8 mouse cellular contexts compared by ENCODE assay signal in genomic region chr17:56219251-56219650, GRCm38 (mm10). TPM values are rescaled to one million over a fixed set of nuclear protein-coding genes. Genes with fewer than 3 reads are reported as not detected.
DNase-seq lines count a peak whose midpoint lies in the region; ATAC-seq lines count a peak whose summit lies in the region.

No protein-coding gene starts in this region.

- WGBS in heart, embryonic 12.5 days: 39% methylated on average over 12 of the region's 12 CpGs
- 46% methylated on average over 12 of the region's 12 CpGs for WGBS in hindbrain, embryonic 12.5 days
- 43% methylated on average over 12 of the region's 12 CpGs for WGBS in midbrain, embryonic 12.5 days

- ATAC-seq in heart, embryonic 12.5 days (ENCODE audit: insufficient number of reproducible peaks, low FRiP score): no peak
- ATAC-seq in hindbrain, embryonic 12.5 days (ENCODE audit: low FRiP score): peak; percentile 41; the same call in 1 of the 2 replicates
- peak; percentile 42; the same call in 1 of the 2 replicates for ATAC-seq in midbrain, embryonic 12.5 days (ENCODE audit: low FRiP score, low read depth)

- DNase-seq in heart, adult 18-20 months: no peak
- DNase-seq in R1 (ENCODE audit: low read depth, low spot score): peak; percentile 18
- DNase-seq in B cell, adult 2 months: no peak
- DNase-seq in urinary bladder, postnatal 36 days (ENCODE audit: low spot score in 2 of 2): no peak
- no peak for DNase-seq in testis, postnatal 14 days (ENCODE audit: low spot score)

- peak overlapping the region; percentile 81 for H3K4me2 ChIP-seq in heart, embryonic 12.5 days
- H3K4me2 ChIP-seq in hindbrain, embryonic 12.5 days (replicated peaks): peak overlapping the region; percentile 85
- peak overlapping the region; percentile 87 for H3K4me2 ChIP-seq in midbrain, embryonic 12.5 days (replicated peaks)

- H3K36me3 ChIP-seq in heart, embryonic 12.5 days: peaks cover 10% of the 10 kb centered on the region
- H3K36me3 ChIP-seq in hindbrain, embryonic 12.5 days: peaks cover 3% of the 10 kb centered on the region; the same call in 1 of the 2 replicates
- no peaks in the 10 kb centered on the region for H3K36me3 ChIP-seq in midbrain, embryonic 12.5 days

- H3K4me1 ChIP-seq in heart, embryonic 12.5 days (replicated peaks): peaks cover 23% of the 10 kb centered on the region
- H3K4me1 ChIP-seq in hindbrain, embryonic 12.5 days: peaks cover 21% of the 10 kb centered on the region
- peaks cover 24% of the 10 kb centered on the region for H3K4me1 ChIP-seq in midbrain, embryonic 12.5 days

- H3K27me3 ChIP-seq in heart, embryonic 12.5 days (replicated peaks): 0 out of 2 replicates have a peak, but pooled peaks cover 3% of the 10 kb centered on the region
- 0 out of 2 replicates have a peak, but pooled peaks cover 4% of the 10 kb centered on the region for H3K27me3 ChIP-seq in hindbrain, embryonic 12.5 days
- H3K27me3 ChIP-seq in midbrain, embryonic 12.5 days: no peaks in the 10 kb centered on the region

- no peaks in the 10 kb centered on the region for H3K9me3 ChIP-seq in heart, embryonic 12.5 days (replicated peaks)
- no peaks in the 10 kb centered on the region for H3K9me3 ChIP-seq in hindbrain, embryonic 12.5 days (replicated peaks)
- no peaks in the 10 kb centered on the region for H3K9me3 ChIP-seq in midbrain, embryonic 12.5 days

- peak overlapping the region; percentile 98 for H3K4me3 ChIP-seq in heart, embryonic 12.5 days
- H3K4me3 ChIP-seq in hindbrain, embryonic 12.5 days: peak overlapping the region; percentile 93
- peak overlapping the region; percentile 82 for H3K4me3 ChIP-seq in midbrain, embryonic 12.5 days

- peak overlapping the region; percentile 97 for H3K9ac ChIP-seq in heart, embryonic 12.5 days
- peak overlapping the region; percentile 94 for H3K9ac ChIP-seq in hindbrain, embryonic 12.5 days
- H3K9ac ChIP-seq in midbrain, embryonic 12.5 days (replicated peaks): peak overlapping the region; percentile 46

- peak overlapping the region; percentile 72 for H3K27ac ChIP-seq in heart, embryonic 12.5 days (ENCODE audit: poor library complexity, severe bottlenecking)
- H3K27ac ChIP-seq in hindbrain, embryonic 12.5 days: peak overlapping the region; percentile 91
- H3K27ac ChIP-seq in midbrain, embryonic 12.5 days (replicated peaks): peak overlapping the region; percentile 85

RNA-seq across cellular contexts. Expression of gene Dpp9, which starts 0.5 kb away (rescaled TPM):
- polyA plus RNA-seq in heart, embryonic 12.5 days (2016; fragmentation: Nextera tagmentation; extraction: Ambion mirVana): 27.8 and 28.4 TPM in 2 replicates
- total RNA-seq in heart, adult 18-20 months (2021): 10 to 100 TPM; 43.7 to 44.3 TPM
- 38.7 and 39.2 TPM in 2 replicates for polyA plus RNA-seq in hindbrain, embryonic 12.5 days (2016; fragmentation: Nextera tagmentation; extraction: Ambion mirVana)
- polyA plus RNA-seq in midbrain, embryonic 12.5 days (2016; fragmentation: Nextera tagmentation; extraction: Ambion mirVana): 41.0 and 43.9 TPM in 2 replicates

RNA-seq across cellular contexts. Expression of gene Mydgf, which starts 35.5 kb away (rescaled TPM):
- 72.9 and 73.2 TPM in 2 replicates for polyA plus RNA-seq in heart, embryonic 12.5 days (2016; fragmentation: Nextera tagmentation; extraction: Ambion mirVana)
- 10 to 100 TPM; 25.4 to 26.1 TPM for total RNA-seq in heart, adult 18-20 months (2021)
- 59.2 and 63.0 TPM in 2 replicates for polyA plus RNA-seq in hindbrain, embryonic 12.5 days (2016; fragmentation: Nextera tagmentation; extraction: Ambion mirVana)
- 56.8 and 61.6 TPM in 2 replicates for polyA plus RNA-seq in midbrain, embryonic 12.5 days (2016; fragmentation: Nextera tagmentation; extraction: Ambion mirVana)

RNA-seq across cellular contexts. Expression of gene Fem1a, which starts 37.4 kb away (rescaled TPM):
- polyA plus RNA-seq in heart, embryonic 12.5 days (2016; fragmentation: Nextera tagmentation; extraction: Ambion mirVana): 19.5 and 19.9 TPM in 2 replicates
- 100 to 1,000 TPM; 115 to 117 TPM for total RNA-seq in heart, adult 18-20 months (2021)
- 19.5 and 19.8 TPM in 2 replicates for polyA plus RNA-seq in hindbrain, embryonic 12.5 days (2016; fragmentation: Nextera tagmentation; extraction: Ambion mirVana)
- polyA plus RNA-seq in midbrain, embryonic 12.5 days (2016; fragmentation: Nextera tagmentation; extraction: Ambion mirVana): 17.9 and 18.6 TPM in 2 replicates

RNA-seq across cellular contexts. Expression of gene Tnfaip8l1, which starts 57.0 kb away (rescaled TPM):
- polyA plus RNA-seq in heart, embryonic 12.5 days (2016; fragmentation: Nextera tagmentation; extraction: Ambion mirVana): 4.8 and 5.0 TPM in 2 replicates
- 1 to 10 TPM; 1.3 to 1.5 TPM for total RNA-seq in heart, adult 18-20 months (2021)
- 8.4 and 8.9 TPM in 2 replicates for polyA plus RNA-seq in hindbrain, embryonic 12.5 days (2016; fragmentation: Nextera tagmentation; extraction: Ambion mirVana)
- 8.0 and 8.2 TPM in 2 replicates for polyA plus RNA-seq in midbrain, embryonic 12.5 days (2016; fragmentation: Nextera tagmentation; extraction: Ambion mirVana)

RNA-seq across cellular contexts. Expression of gene Ticam1, which starts 57.3 kb away (rescaled TPM):
- polyA plus RNA-seq in heart, embryonic 12.5 days (2016; fragmentation: Nextera tagmentation; extraction: Ambion mirVana): 8.6 and 9.5 TPM in 2 replicates
- total RNA-seq in heart, adult 18-20 months (2021): 1 to 10 TPM; 9.1 to 9.2 TPM
- 2.3 and 2.5 TPM in 2 replicates for polyA plus RNA-seq in hindbrain, embryonic 12.5 days (2016; fragmentation: Nextera tagmentation; extraction: Ambion mirVana)
- polyA plus RNA-seq in midbrain, embryonic 12.5 days (2016; fragmentation: Nextera tagmentation; extraction: Ambion mirVana): 1.7 TPM in 2 replicates

Comparison
In these comparisons a context has a peak if more than half of its experiments do, and no peak if none do; other contexts are left out.
1. H3K9ac ChIP-seq: peak in every context shown above with its lines; median percentile 97 in heart, embryonic 12.5 days; 94 in hindbrain, embryonic 12.5 days; 46 in midbrain, embryonic 12.5 days.